Mouse (Mus musculus) MEL (cell line): ENCODE data around the gene Nkd1. TPM values are rescaled to one million over a fixed set of nuclear protein-coding genes. Genes with fewer than 3 reads are reported as not detected.

ENCODE experiments used
- DNase-seq: peaks from one replicate; pipeline ENCODE4 v3.0.0; 2011; ENCODE audit warnings: low read depth, low spot score
- H3K27ac ChIP-seq: 2 replicates; pipeline ENCODE4 v1.5.1; 2012; ENCODE audit warnings: low read depth, mild to moderate bottlenecking, control low read depth, low read length, moderate library complexity; ENCODE audit not compliant: control insufficient read depth
- H3K27me3 ChIP-seq, 2 experiments: fragments of 150-350 bp in 1 of 2; sonication (generic) in 1 of 2; 2 replicates each; pipeline ENCODE4 v1.6.1; 2012; ENCODE audit warnings: low read length in 2 of 2, mild to moderate bottlenecking in 2 of 2, improper control_type of control experiment in 1 of 2, moderate library complexity in 1 of 2; ENCODE audit not compliant: insufficient read depth in 2 of 2, control insufficient read depth in 1 of 2
- H3K36me3 ChIP-seq, 2 experiments: 2 replicates each; pipeline ENCODE4 v1.6.1; 2012 to 2014; ENCODE audit warnings: low read length in 2 of 2, improper control_type of control experiment in 1 of 2, inconsistent platforms in 1 of 2, mild to moderate bottlenecking in 1 of 2; ENCODE audit not compliant: insufficient read depth in 2 of 2, control insufficient read depth in 1 of 2
- H3K4me1 ChIP-seq, 2 experiments: fragments of 150-350 bp in 1 of 2; sonication (generic) in 1 of 2; 2 replicates each; pipeline ENCODE4 v1.6.1; 2012; ENCODE audit warnings: low read length in 2 of 2, improper control_type of control experiment in 1 of 2, mild to moderate bottlenecking in 1 of 2; ENCODE audit not compliant: insufficient read depth in 2 of 2, control insufficient read depth in 1 of 2
- H3K4me3 ChIP-seq, 2 experiments: fragments of 150-350 bp in 1 of 2; sonication (generic) in 1 of 2; 2 replicates each; pipeline ENCODE4 v1.5.1; 2012; ENCODE audit warnings: low read depth in 2 of 2, low read length in 2 of 2, mild to moderate bottlenecking in 2 of 2, moderate library complexity in 2 of 2, control low read depth in 1 of 2, improper control_type of control experiment in 1 of 2; ENCODE audit not compliant: control insufficient read depth in 1 of 2, insufficient read depth in 1 of 2
- H3K79me2 ChIP-seq: 2 replicates; pipeline ENCODE4 v1.6.1; 2012; ENCODE audit warnings: mild to moderate bottlenecking, low read length, moderate library complexity; ENCODE audit not compliant: control insufficient read depth, poor library complexity, insufficient read depth
- H3K9ac ChIP-seq: 2 replicates; pipeline ENCODE4 v1.6.1; 2012; ENCODE audit warnings: low read depth, mild to moderate bottlenecking, control low read depth, low read length, moderate library complexity; ENCODE audit not compliant: control insufficient read depth, poor library complexity, severe bottlenecking
- H3K9me3 ChIP-seq: fragments of 150-350 bp; sonication (generic); replicated peaks from 2 replicates; pipeline ENCODE4 v1.6.1; 2012; ENCODE audit warnings: mild to moderate bottlenecking, low read length, improper control_type of control experiment, moderate library complexity; ENCODE audit not compliant: insufficient read depth
- CHD2 ChIP-seq: IDR thresholded peaks from 2 replicates; pipeline ENCODE4 v1.6.1; 2011; ENCODE audit warnings: low read length, improper control_type of control experiment
- CTCF ChIP-seq, 3 experiments: IDR thresholded peaks in 2 of 3; conservative IDR thresholded peaks in 1 of 3; 2 replicates each; pipeline ENCODE4 v1.5.1; 2011 to 2012; ENCODE audit warnings: low read length in 3 of 3, low read depth in 2 of 3, mild to moderate bottlenecking in 2 of 3, improper control_type of control experiment in 1 of 3, inconsistent platforms in 1 of 3, mixed read lengths in 1 of 3, moderate library complexity in 1 of 3; ENCODE audit not compliant: control insufficient read depth in 1 of 3, insufficient read depth in 1 of 3, poor library complexity in 1 of 3, severe bottlenecking in 1 of 3
- E2F4 ChIP-seq: IDR thresholded peaks from 2 replicates; pipeline ENCODE4 v1.6.1; 2011; ENCODE audit warnings: low read depth, low read length, improper control_type of control experiment, borderline replicate concordance
- ELF1 ChIP-seq: IDR thresholded peaks from 2 replicates; pipeline ENCODE4 v1.6.1; 2014; ENCODE audit warnings: low read depth, mild to moderate bottlenecking, inconsistent platforms, low read length, improper control_type of control experiment, moderate library complexity
- GABPA ChIP-seq: IDR thresholded peaks from 2 replicates; pipeline ENCODE4 v1.6.1; 2012; ENCODE audit warnings: low read depth, mild to moderate bottlenecking, inconsistent platforms, low read length, improper control_type of control experiment, moderate library complexity
- GATA1 ChIP-seq: IDR thresholded peaks from 2 replicates; pipeline ENCODE4 v1.6.1; 2011; ENCODE audit warnings: low read depth, low read length, improper control_type of control experiment
- HCFC1 ChIP-seq: IDR thresholded peaks from 2 replicates; pipeline ENCODE4 v1.6.1; 2012; ENCODE audit warnings: low read depth, mild to moderate bottlenecking, inconsistent platforms, low read length, improper control_type of control experiment, moderate library complexity
- JUND ChIP-seq: IDR thresholded peaks from 2 replicates; pipeline ENCODE4 v1.6.1; 2011; ENCODE audit warnings: low read depth, mild to moderate bottlenecking, improper control_type of control experiment, low read length
- MAFK ChIP-seq: IDR thresholded peaks from 2 replicates; pipeline ENCODE4 v1.6.1; 2011; ENCODE audit warnings: low read depth, mild to moderate bottlenecking, low read length, improper control_type of control experiment, borderline replicate concordance
- MAZ ChIP-seq: IDR thresholded peaks from 2 replicates; pipeline ENCODE4 v1.6.1; 2012; ENCODE audit warnings: low read depth, mild to moderate bottlenecking, inconsistent platforms, low read length, improper control_type of control experiment
- MEF2A ChIP-seq: IDR thresholded peaks from 2 replicates; pipeline ENCODE4 v1.6.1; 2014; ENCODE audit warnings: low read depth, mild to moderate bottlenecking, inconsistent platforms, low read length, improper control_type of control experiment; ENCODE audit not compliant: poor library complexity, insufficient replicate concordance, severe bottlenecking; ENCODE audit errors: extremely low read depth
- MXI1 ChIP-seq: IDR thresholded peaks from 2 replicates; pipeline ENCODE4 v1.6.1; 2011; ENCODE audit warnings: mild to moderate bottlenecking, low read depth, low read length, improper control_type of control experiment
- MYB ChIP-seq: IDR thresholded peaks from 2 replicates; pipeline ENCODE4 v1.6.1; 2011; ENCODE audit warnings: mild to moderate bottlenecking, low read depth, low read length, improper control_type of control experiment
- NELFE ChIP-seq: IDR thresholded peaks from 2 replicates; pipeline ENCODE4 v1.6.1; 2011; ENCODE audit warnings: low read depth, low read length, improper control_type of control experiment
- POLR2AphosphoS2 ChIP-seq: IDR thresholded peaks from 2 replicates; pipeline ENCODE4 v1.6.1; 2011; ENCODE audit warnings: low read length, improper control_type of control experiment
- SIN3A ChIP-seq: IDR thresholded peaks from 2 replicates; pipeline ENCODE4 v1.6.1; 2012; ENCODE audit warnings: low read length, improper control_type of control experiment, inconsistent platforms
- SMC3 ChIP-seq: IDR thresholded peaks from 2 replicates; pipeline ENCODE4 v1.6.1; 2011; ENCODE audit warnings: low read depth, low read length, improper control_type of control experiment
- TAL1 ChIP-seq: IDR thresholded peaks from 2 replicates; pipeline ENCODE4 v1.6.1; 2012; ENCODE audit warnings: mild to moderate bottlenecking, inconsistent platforms, low read length, moderate library complexity, mixed read lengths
- TCF12 ChIP-seq: IDR thresholded peaks from 2 replicates; pipeline ENCODE4 v1.6.1; 2014; ENCODE audit warnings: low read depth, mild to moderate bottlenecking, inconsistent platforms, low read length, improper control_type of control experiment, moderate library complexity
- UBTF ChIP-seq: IDR thresholded peaks from 2 replicates; pipeline ENCODE4 v1.6.1; 2012; ENCODE audit warnings: low read depth, mild to moderate bottlenecking, inconsistent platforms, low read length, improper control_type of control experiment, moderate library complexity, borderline replicate concordance; ENCODE audit not compliant: insufficient read depth
- USF1 ChIP-seq: IDR thresholded peaks from 2 replicates; pipeline ENCODE4 v1.6.1; 2014; ENCODE audit warnings: low read depth, mild to moderate bottlenecking, inconsistent platforms, low read length, improper control_type of control experiment, moderate library complexity
- USF2 ChIP-seq, 2 experiments: IDR thresholded peaks; 2 replicates each; pipeline ENCODE4 v1.6.1; 2011 to 2012; ENCODE audit warnings: improper control_type of control experiment in 2 of 2, low read length in 2 of 2, borderline replicate concordance in 1 of 2, inconsistent platforms in 1 of 2, low read depth in 1 of 2, mild to moderate bottlenecking in 1 of 2; ENCODE audit not compliant: insufficient read depth in 1 of 2
- ZC3H11A ChIP-seq: IDR thresholded peaks from 2 replicates; pipeline ENCODE4 v1.6.1; 2012; ENCODE audit warnings: low read depth, mild to moderate bottlenecking, inconsistent platforms, low read length, improper control_type of control experiment
- ZKSCAN1 ChIP-seq: IDR thresholded peaks from 2 replicates; pipeline ENCODE4 v1.6.1; 2012; ENCODE audit warnings: low read depth, mild to moderate bottlenecking, inconsistent platforms, low read length, improper control_type of control experiment, moderate library complexity
- ZNF384 ChIP-seq: IDR thresholded peaks from 2 replicates; pipeline ENCODE4 v1.6.1; 2012; ENCODE audit warnings: low read depth, mild to moderate bottlenecking, inconsistent platforms, low read length, improper control_type of control experiment
- polyA plus RNA-seq, 2 experiments: library from polyadenylated mRNA; stranded (reverse) in 1 of 2; unstranded in 1 of 2; fragments of >175 nt in 1 of 2; fragments of >200 nt in 1 of 2; gene quantifications; 2 replicates each; pipeline versions ENCODE4 v1.2.1 to v1.2.4; 2012; ENCODE audit warnings: low replicate concordance in 2 of 2, low read depth in 1 of 2; ENCODE audit not compliant: insufficient read length in 2 of 2, insufficient read depth in 1 of 2, missing spikeins in 1 of 2
- total RNA-seq: library from RNA; depleted of rRNA; stranded (reverse); fragments of 300-350 nt; gene quantifications from 2 replicates; pipeline ENCODE4 v1.2.3, GENCODE M21; 2012

Gene Nkd1
- total and polyA plus RNA-seq, 3 experiments = not detected

DNA sequence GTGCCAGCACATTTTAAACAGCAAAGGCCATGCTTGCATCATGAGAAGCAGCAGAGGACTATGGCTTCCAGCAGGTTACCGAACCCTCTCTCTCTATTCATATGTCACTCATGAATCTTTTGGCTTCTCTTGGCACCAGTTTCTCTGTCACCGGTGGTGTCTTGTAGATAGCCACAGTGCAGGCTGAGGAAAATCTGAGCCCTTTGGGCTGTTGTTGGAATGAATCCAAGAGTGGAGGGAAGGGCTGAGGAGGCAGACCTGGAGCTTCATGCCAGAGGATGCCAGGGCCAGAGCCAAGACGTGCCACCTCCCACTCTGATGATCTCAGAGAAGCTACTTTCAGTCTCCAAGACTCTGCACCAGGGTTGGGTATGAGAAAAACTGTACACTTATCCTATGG, 19.0 kb upstream of the Nkd1 start:
- no peak overlapping the region for H3K9ac ChIP-seq
- TF ChIP-seq ZNF384 (no peak), E2F4 (no peak), NELFE (no peak), ELF1 (no peak), MAZ (no peak), SIN3A (no peak), CTCF (IDR thresholded peaks at IDR 0.05 in 2 of 3, conservative IDR thresholded peaks at IDR 0.05 in 1 of 3; ENCODE audit: control insufficient read depth in 1 of 3, insufficient read depth in 1 of 3, low read depth in 2 of 3, low read length in 3 of 3, poor library complexity in 1 of 3, severe bottlenecking in 1 of 3) (no peak), POLR2AphosphoS2 (no peak), JUND (no peak), ZC3H11A (no peak), USF2 (IDR thresholded peaks at IDR 0.05; ENCODE audit: borderline replicate concordance in 1 of 2, insufficient read depth in 1 of 2, low read depth in 1 of 2, low read length in 2 of 2) (no peak), MAFK (no peak), USF1 (no peak), MYB (no peak), SMC3 (no peak), MEF2A (no peak), TAL1 (no peak), UBTF (no peak), ZKSCAN1 (no peak), MXI1 (no peak)
- H3K36me3 ChIP-seq = no peaks in the 10 kb centered on the region
- H3K27me3 ChIP-seq = no peaks in the 10 kb centered on the region
- H3K4me3 ChIP-seq = no peak overlapping the region
- no peak for DNase-seq
- no peaks in the 10 kb centered on the region for H3K79me2 ChIP-seq
- H3K4me1 ChIP-seq = no peaks in the 10 kb centered on the region
- no peaks in the 10 kb centered on the region for H3K9me3 ChIP-seq
- H3K27ac ChIP-seq = no peak overlapping the region

DNA sequence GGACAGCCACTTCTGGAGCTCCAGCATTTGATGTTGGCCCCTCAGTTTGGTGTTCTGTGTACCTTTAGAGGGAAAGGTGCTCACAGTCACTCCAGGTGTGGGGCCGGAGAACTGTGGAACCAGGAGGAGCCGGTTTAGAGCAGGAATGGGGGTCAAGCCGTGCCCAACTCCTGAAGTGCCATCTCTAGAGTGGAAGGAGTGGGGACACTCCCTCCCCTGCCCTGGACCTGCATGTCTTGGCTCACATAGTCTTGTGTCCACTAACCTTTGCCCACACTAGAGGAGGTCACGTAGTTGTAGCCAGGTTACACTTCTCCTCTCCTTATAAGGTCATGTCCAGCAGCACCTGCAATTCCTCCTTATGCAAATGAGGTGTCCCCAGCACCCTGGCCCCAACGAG, 14.2 kb upstream of the Nkd1 start:
- Histone ChIP-seq H3K9me3 (no peaks in the 10 kb centered on the region), H3K27me3 (no peaks in the 10 kb centered on the region), H3K79me2 (no peaks in the 10 kb centered on the region), H3K4me3 (no peak overlapping the region), H3K4me1 (no peaks in the 10 kb centered on the region), H3K9ac (no peak overlapping the region), H3K27ac (no peak overlapping the region), H3K36me3 (no peaks in the 10 kb centered on the region)
- DNase-seq = no peak
- TF ChIP-seq CHD2 (no peak), HCFC1 (no peak), TCF12 (no peak), SMC3 (no peak), ELF1 (no peak), GABPA (no peak), GATA1 (no peak)
